Mouse (Mus musculus): ENCODE measurements around the gene Afap1l2.

GRCm38 (mm10) chr19:57031582-57031981, 23.6 kb upstream of the Afap1l2 start:
- TF ChIP-seq CTCF (conservative IDR thresholded peaks at IDR 0.05; ENCODE audit: insufficient read depth, insufficient read length, low read depth, low read length): peak; percentile 75
- TF ChIP-seq POLR2A (IDR thresholded peaks at IDR 0.05; ENCODE audit: low read depth, low read length): no peak
